Mouse (Mus musculus): ENCODE data around the gene Gpc5. TPM values are rescaled to one million over a fixed set of nuclear protein-coding genes. Genes with fewer than 3 reads are reported as not detected.

Gpc5 gene
- polyA plus RNA-seq, 2 experiments = 0.05 TPM; not detected in 1

DNA sequence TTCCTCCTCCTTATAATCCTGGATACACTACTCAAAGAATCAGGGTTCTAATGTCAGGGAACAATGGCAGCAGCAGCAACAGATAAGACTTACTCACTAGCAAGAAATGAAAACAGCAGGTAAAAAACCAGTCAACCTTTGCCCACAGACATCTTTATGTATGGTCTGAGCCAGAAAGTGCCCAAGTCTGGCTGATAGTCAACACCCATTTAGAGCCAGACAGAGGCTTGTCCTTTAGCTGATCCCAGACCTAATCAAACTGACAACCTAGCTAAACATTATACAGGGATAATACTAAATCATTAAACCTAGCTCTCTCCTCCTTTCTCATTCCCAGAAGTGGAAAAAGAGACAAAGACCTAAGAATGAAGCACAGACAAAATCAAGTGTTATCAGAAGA, 1225.5 kb downstream of the Gpc5 start:
- no peak overlapping the region for H3K27ac ChIP-seq
- H3K4me3 ChIP-seq (ENCODE audit: insufficient read depth in 1 of 2, low read depth in 2 of 2, low read length in 2 of 2) = no peak overlapping the region
- no peaks in the 10 kb centered on the region for H3K9me3 ChIP-seq (ENCODE audit: control insufficient read depth, low read length)
- H3K36me3 ChIP-seq (replicated peaks; ENCODE audit: control insufficient read depth, insufficient read depth, low read depth) = no peaks in the 10 kb centered on the region
- no peak overlapping the region for H3K4me2 ChIP-seq (ENCODE audit: low read depth)
- TF ChIP-seq EP300 (IDR thresholded peaks at IDR 0.05; ENCODE audit: low read depth) (no peak), CTCF (IDR thresholded peaks at IDR 0.05; ENCODE audit: low read depth) (no peak)
- no peak overlapping the region for H3K9ac ChIP-seq (replicated peaks)
- no peaks in the 10 kb centered on the region for H3K27me3 ChIP-seq (ENCODE audit: control insufficient read depth, insufficient read depth, low read length)
- H3K4me1 ChIP-seq (replicated peaks; ENCODE audit: control insufficient read depth in 2 of 2, insufficient read depth in 2 of 2, low read length in 1 of 2) = no peaks in the 10 kb centered on the region
- no peak for DNase-seq (ENCODE audit: low read depth in 3 of 3, low spot score in 3 of 3)
- no peak for ATAC-seq (ENCODE audit: insufficient read depth)

- no peak for DNase-seq (ENCODE audit: low read depth in 3 of 3, low spot score in 3 of 3)
- Histone ChIP-seq H3K4me3 (ENCODE audit: insufficient read depth in 1 of 2, low read depth in 2 of 2, low read length in 2 of 2) (no peak overlapping the region), H3K4me2 (ENCODE audit: low read depth) (no peak overlapping the region)
Observed at GRCm38 (mm10) chr14:116336182-116336581, 1244.2 kb downstream of the Gpc5 start.

GRCm38 (mm10) chr14:116338395-116338794, 1246.4 kb downstream of the Gpc5 start:
- H3K9me3 ChIP-seq (ENCODE audit: control insufficient read depth, low read length) = no peaks in the 10 kb centered on the region
- TF ChIP-seq CTCF (IDR thresholded peaks at IDR 0.05; ENCODE audit: low read depth) (no peak), EP300 (IDR thresholded peaks at IDR 0.05; ENCODE audit: low read depth) (no peak)
- WGBS (ENCODE audit: insufficient replicate concordance) = 59% methylated on average over 3 of the region's 3 CpGs

More at GRCm38 (mm10) chr14:116336182-116336581, 1244.2 kb downstream of the Gpc5 start:
- Histone ChIP-seq H3K9ac (replicated peaks) (no peak overlapping the region), H3K27me3 (ENCODE audit: control insufficient read depth, insufficient read depth, low read length) (no peaks in the 10 kb centered on the region), H3K36me3 (replicated peaks; ENCODE audit: control insufficient read depth, insufficient read depth, low read depth) (no peaks in the 10 kb centered on the region), H3K4me1 (replicated peaks; ENCODE audit: control insufficient read depth in 2 of 2, insufficient read depth in 2 of 2, low read length in 1 of 2) (no peaks in the 10 kb centered on the region), H3K27ac (no peak overlapping the region), H3K9me3 (ENCODE audit: control insufficient read depth, low read length) (no peaks in the 10 kb centered on the region)
- no peak for ATAC-seq (ENCODE audit: insufficient read depth)
- TF ChIP-seq EP300 (IDR thresholded peaks at IDR 0.05; ENCODE audit: low read depth) = no peak
- no peak for TF ChIP-seq CTCF (IDR thresholded peaks at IDR 0.05; ENCODE audit: low read depth)
- WGBS (ENCODE audit: insufficient replicate concordance) = 73% methylated on average over 4 of the region's 4 CpGs

GRCm38 (mm10) chr14:116348560-116348959, 1256.5 kb downstream of the Gpc5 start:
- no peak for ATAC-seq (ENCODE audit: insufficient read depth)
- H3K4me3 ChIP-seq (ENCODE audit: insufficient read depth in 1 of 2, low read depth in 2 of 2, low read length in 2 of 2) = no peak overlapping the region
- H3K9ac ChIP-seq (replicated peaks) = no peak overlapping the region
- no peak overlapping the region for H3K4me2 ChIP-seq (ENCODE audit: low read depth)
- no peak overlapping the region for H3K27ac ChIP-seq
- H3K4me1 ChIP-seq (replicated peaks; ENCODE audit: control insufficient read depth in 2 of 2, insufficient read depth in 2 of 2, low read length in 1 of 2) = no peaks in the 10 kb centered on the region
- DNase-seq (ENCODE audit: low read depth in 3 of 3, low spot score in 3 of 3) = no peak
- TF ChIP-seq CTCF (IDR thresholded peaks at IDR 0.05; ENCODE audit: low read depth) (no peak), EP300 (IDR thresholded peaks at IDR 0.05; ENCODE audit: low read depth) (no peak)
- WGBS (ENCODE audit: insufficient replicate concordance) = 56% methylated on average over 3 of the region's 3 CpGs
- H3K36me3 ChIP-seq (replicated peaks; ENCODE audit: control insufficient read depth, insufficient read depth, low read depth) = no peaks in the 10 kb centered on the region
- no peaks in the 10 kb centered on the region for H3K27me3 ChIP-seq (ENCODE audit: control insufficient read depth, insufficient read depth, low read length)
- H3K9me3 ChIP-seq (ENCODE audit: control insufficient read depth, low read length) = no peaks in the 10 kb centered on the region

More at GRCm38 (mm10) chr14:116338395-116338794, 1246.4 kb downstream of the Gpc5 start:
- Histone ChIP-seq H3K4me1 (replicated peaks; ENCODE audit: control insufficient read depth in 2 of 2, insufficient read depth in 2 of 2, low read length in 1 of 2) (no peaks in the 10 kb centered on the region), H3K4me2 (ENCODE audit: low read depth) (no peak overlapping the region), H3K27me3 (ENCODE audit: control insufficient read depth, insufficient read depth, low read length) (no peaks in the 10 kb centered on the region), H3K4me3 (ENCODE audit: insufficient read depth in 1 of 2, low read depth in 2 of 2, low read length in 2 of 2) (no peak overlapping the region), H3K27ac (no peak overlapping the region), H3K36me3 (replicated peaks; ENCODE audit: control insufficient read depth, insufficient read depth, low read depth) (no peaks in the 10 kb centered on the region), H3K9ac (replicated peaks) (no peak overlapping the region)
- DNase-seq (ENCODE audit: low read depth in 3 of 3, low spot score in 3 of 3) (no peak), ATAC-seq (ENCODE audit: insufficient read depth) (no peak)

DNA sequence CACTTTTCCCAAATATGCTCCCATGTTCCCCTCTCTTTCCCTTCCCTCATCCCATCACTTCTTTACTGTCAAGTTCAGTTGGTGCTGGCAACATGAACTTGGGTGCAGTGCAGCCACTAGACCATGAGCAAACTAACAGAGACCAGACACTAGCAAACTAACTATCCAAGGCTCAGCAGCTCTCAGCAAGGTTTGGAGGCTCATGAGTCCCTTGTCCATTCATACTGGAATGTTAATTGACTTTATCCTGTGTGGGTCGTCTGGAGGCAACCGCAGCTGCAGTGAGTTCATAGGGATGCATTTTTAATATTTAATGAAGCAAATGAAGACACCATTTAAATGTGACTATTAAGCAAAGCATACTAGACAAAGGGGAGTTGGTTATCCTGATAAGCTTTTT, 1292.6 kb downstream of the Gpc5 start:
- 63% methylated on average over 2 of the region's 2 CpGs for WGBS (ENCODE audit: insufficient replicate concordance)
- H3K9me3 ChIP-seq (ENCODE audit: control insufficient read depth, low read length) = no peaks in the 10 kb centered on the region
- DNase-seq (ENCODE audit: low read depth in 3 of 3, low spot score in 3 of 3) (no peak), ATAC-seq (ENCODE audit: insufficient read depth) (no peak)
- H3K4me3 ChIP-seq (ENCODE audit: insufficient read depth in 1 of 2, low read depth in 2 of 2, low read length in 2 of 2) = no peak overlapping the region
- no peaks in the 10 kb centered on the region for H3K27me3 ChIP-seq (ENCODE audit: control insufficient read depth, insufficient read depth, low read length)
- no peaks in the 10 kb centered on the region for H3K36me3 ChIP-seq (replicated peaks; ENCODE audit: control insufficient read depth, insufficient read depth, low read depth)
- H3K4me1 ChIP-seq (replicated peaks; ENCODE audit: control insufficient read depth in 2 of 2, insufficient read depth in 2 of 2, low read length in 1 of 2) = no peaks in the 10 kb centered on the region
- TF ChIP-seq CTCF (IDR thresholded peaks at IDR 0.05; ENCODE audit: low read depth) (no peak), EP300 (IDR thresholded peaks at IDR 0.05; ENCODE audit: low read depth) (no peak)
- H3K9ac ChIP-seq (replicated peaks) = no peak overlapping the region
- H3K4me2 ChIP-seq (ENCODE audit: low read depth) = no peak overlapping the region
- no peak overlapping the region for H3K27ac ChIP-seq
